Mouse (Mus musculus) lung, postnatal 36 days (tissue): ENCODE data around the gene Gm2832.
"Not testable (repeated sequence)": the region's sequence is repeated elsewhere in the genome, so short reads cannot be mapped to it uniquely, and the experiment has no call there.

ENCODE experiments used
- DNase-seq: peaks from one replicate; pipeline ENCODE4 v3.0.0; 2022; ENCODE audit warnings: mixed read lengths

Gene Gm2832

GRCm38 (mm10) chr14:41278505-41278904 lies at the start of gene Gm2832:
TSS of gene Gm2832 (plus strand) at chr14:41278805.
- DNase-seq, result not testable (repeated sequence)

GRCm38 (mm10) chr14:41263296-41263695 lies 15.3 kb upstream of the Gm2832 start:
- DNase-seq, result peak; percentile 50

GRCm38 (mm10) chr14:41263853-41264755 lies 14.5 kb upstream of the Gm2832 start:
- not testable (repeated sequence) for DNase-seq

GRCm38 (mm10) chr14:41264756-41265566 lies 13.6 kb upstream of the Gm2832 start:
- DNase-seq, result peak; percentile 34

GRCm38 (mm10) chr14:41285965-41286364 lies 7.4 kb downstream of the Gm2832 start:
- not testable (repeated sequence) for DNase-seq
